Mouse (Mus musculus) intestine, postnatal 0 days (tissue): ENCODE measurements around the gene Pirt. TPM values are rescaled to one million over a fixed set of nuclear protein-coding genes. Genes with fewer than 3 reads are reported as not detected.

Source experiments
- ATAC-seq: fragments of 200-750 bp; cut with Nextera tagmentation; 2 replicates; pipeline ENCODE4 v1.8.0; 2017; ENCODE audit warnings: mild to moderate bottlenecking, moderate TSS enrichment, moderate library complexity
- H3K27ac ChIP-seq: fragments of 300-500 bp; sonication (generic); 2 replicates; pipeline ENCODE4 v1.5.1; 2014; ENCODE audit warnings: mild to moderate bottlenecking, low read depth, low read length, moderate library complexity
- H3K27me3 ChIP-seq: fragments of 300-500 bp; sonication (generic); replicated peaks from 2 replicates; pipeline ENCODE4 v1.6.1; 2014; ENCODE audit warnings: low read length, mixed read lengths; ENCODE audit not compliant: control insufficient read depth, insufficient read depth
- H3K36me3 ChIP-seq: fragments of 300-500 bp; sonication (generic); 2 replicates; pipeline ENCODE4 v1.6.1; 2014; ENCODE audit warnings: mild to moderate bottlenecking, moderate library complexity; ENCODE audit not compliant: control insufficient read depth, insufficient read depth
- H3K4me1 ChIP-seq: fragments of 300-500 bp; sonication (generic); replicated peaks from 2 replicates; pipeline ENCODE4 v1.6.1; 2014; ENCODE audit warnings: antibody characterized with exemption, low read length, mixed read lengths; ENCODE audit not compliant: control insufficient read depth, insufficient read depth
- H3K4me2 ChIP-seq: fragments of 300-500 bp; sonication (generic); replicated peaks from 2 replicates; pipeline ENCODE4 v1.6.1; 2014; ENCODE audit warnings: low read depth, mild to moderate bottlenecking, moderate library complexity
- H3K4me3 ChIP-seq: fragments of 300-500 bp; sonication (generic); 2 replicates; pipeline ENCODE4 v1.5.1; 2014; ENCODE audit warnings: low read depth, low read length
- H3K9ac ChIP-seq: fragments of 300-500 bp; sonication (generic); 2 replicates; pipeline ENCODE4 v1.6.1; 2014; ENCODE audit warnings: mild to moderate bottlenecking, low read depth, low read length
- H3K9me3 ChIP-seq: fragments of 300-500 bp; sonication (generic); 2 replicates; pipeline ENCODE4 v1.6.1; 2016; ENCODE audit warnings: mixed run types; ENCODE audit not compliant: control insufficient read depth
- CTCF ChIP-seq: sonication (generic); IDR thresholded peaks from 2 replicates; pipeline ENCODE4 v1.5.1; 2016; ENCODE audit warnings: low read depth, mild to moderate bottlenecking, control low read depth, antibody characterized with exemption, moderate library complexity
- WGBS: fragments of 180-500 bp; shearing (Covaris S2); extraction: QIAGEN DNeasy Blood & Tissue Kit; methylation state at CpG from one replicate; pipeline ENCODE4 v1.1.7; 2014; 5-methylcytosine and 5-hydroxymethylcytosine counted together
- polyA plus RNA-seq: library from polyadenylated mRNA; unstranded; fragments of >200 nt; fragmentation: Nextera tagmentation; extraction: Ambion mirVana; gene quantifications from 2 replicates; pipeline ENCODE4 v1.2.1, GENCODE M21; 2015

Gene Pirt
- polyA plus RNA-seq, 1 experiment from 2014 or later, result 4.0 TPM

- H3K9me3 ChIP-seq, result no peaks in the 10 kb centered on the region
- ATAC-seq, result no peak
These were observed 13.0 kb upstream of the Pirt start for GRCm38 (mm10) chr11:66898747-66899146.

GRCm38 (mm10) chr11:66899426-66899825 is 12.4 kb upstream of the Pirt start:
- no peak for ATAC-seq
- Histone ChIP-seq H3K4me2 (no peak overlapping the region), H3K36me3 (no peaks in the 10 kb centered on the region), H3K4me3 (no peak overlapping the region), H3K27ac (no peak overlapping the region), H3K9me3 (no peaks in the 10 kb centered on the region), H3K4me1 (no peaks in the 10 kb centered on the region), H3K27me3 (no peaks in the 10 kb centered on the region), H3K9ac (no peak overlapping the region)
- WGBS, result 16% methylated on average over 7 of the region's 7 CpGs
- TF ChIP-seq CTCF, result peak; percentile 88

More at GRCm38 (mm10) chr11:66898747-66899146, 13.0 kb upstream of the Pirt start:
- Histone ChIP-seq H3K4me2 (no peak overlapping the region), H3K27ac (no peak overlapping the region), H3K9ac (no peak overlapping the region), H3K36me3 (no peaks in the 10 kb centered on the region), H3K4me1 (no peaks in the 10 kb centered on the region), H3K27me3 (no peaks in the 10 kb centered on the region), H3K4me3 (no peak overlapping the region)
- 0 out of 2 replicates have a peak, but pooled peaks have one; percentile 21 for TF ChIP-seq CTCF
- WGBS, result 86% methylated on average over 2 of the region's 2 CpGs

DNA sequence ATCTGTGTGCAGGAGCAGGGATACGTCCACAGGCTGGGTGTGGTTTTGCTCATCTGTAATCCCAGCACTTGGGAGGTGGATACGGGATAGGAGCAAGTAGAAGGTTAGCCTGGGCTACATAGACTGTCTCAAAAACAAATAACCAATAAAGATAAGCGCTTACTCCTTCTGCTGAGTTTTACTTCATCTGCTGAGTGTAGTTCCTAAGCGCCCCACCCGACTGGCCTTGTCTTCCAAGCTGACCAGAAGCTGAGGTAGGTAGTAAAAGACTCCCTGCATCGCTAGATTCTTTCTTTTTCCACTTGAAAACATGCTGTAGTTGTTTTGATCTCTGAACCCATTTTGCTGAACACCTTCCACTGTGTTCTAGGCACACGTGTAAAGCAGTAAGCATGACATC is 9.0 kb upstream of the Pirt start:
- Histone ChIP-seq H3K4me1 (no peaks in the 10 kb centered on the region), H3K9ac (no peak overlapping the region), H3K27ac (no peak overlapping the region), H3K27me3 (no peaks in the 10 kb centered on the region), H3K4me2 (no peak overlapping the region), H3K36me3 (no peaks in the 10 kb centered on the region), H3K9me3 (no peaks in the 10 kb centered on the region), H3K4me3 (no peak overlapping the region)
- 82% methylated on average over 7 of the region's 7 CpGs for WGBS
- no peak for ATAC-seq
- no peak for TF ChIP-seq CTCF

- peak; percentile 75 for ATAC-seq
- no peaks in the 10 kb centered on the region for H3K27me3 ChIP-seq
- no peak overlapping the region for H3K4me3 ChIP-seq
- H3K4me2 ChIP-seq, result peak overlapping the region; percentile 32
- no peaks in the 10 kb centered on the region for H3K4me1 ChIP-seq
- 18% methylated on average over 21 of the region's 21 CpGs for WGBS
- peak; percentile 96 for TF ChIP-seq CTCF
- H3K9me3 ChIP-seq, result no peaks in the 10 kb centered on the region
- peak overlapping the region; percentile 22; the same call in 1 of the 2 replicates for H3K9ac ChIP-seq
- no peak overlapping the region for H3K27ac ChIP-seq
- H3K36me3 ChIP-seq, result no peaks in the 10 kb centered on the region
These were observed 6.0 kb upstream of the Pirt start for GRCm38 (mm10) chr11:66905617-66906384.

- TF ChIP-seq CTCF, result no peak
- Histone ChIP-seq H3K4me2 (no peak overlapping the region), H3K27ac (no peak overlapping the region), H3K9ac (no peak overlapping the region), H3K9me3 (no peaks in the 10 kb centered on the region), H3K4me1 (peaks cover 4% of the 10 kb centered on the region; the same call in 1 of the 2 replicates), H3K27me3 (no peaks in the 10 kb centered on the region), H3K36me3 (no peaks in the 10 kb centered on the region), H3K4me3 (no peak overlapping the region)
- 42% methylated on average over 17 of the region's 17 CpGs for WGBS
- ATAC-seq, result peak; percentile 68
These were observed 1.0 kb downstream of the Pirt start for GRCm38 (mm10) chr11:66912531-66913458.

DNA sequence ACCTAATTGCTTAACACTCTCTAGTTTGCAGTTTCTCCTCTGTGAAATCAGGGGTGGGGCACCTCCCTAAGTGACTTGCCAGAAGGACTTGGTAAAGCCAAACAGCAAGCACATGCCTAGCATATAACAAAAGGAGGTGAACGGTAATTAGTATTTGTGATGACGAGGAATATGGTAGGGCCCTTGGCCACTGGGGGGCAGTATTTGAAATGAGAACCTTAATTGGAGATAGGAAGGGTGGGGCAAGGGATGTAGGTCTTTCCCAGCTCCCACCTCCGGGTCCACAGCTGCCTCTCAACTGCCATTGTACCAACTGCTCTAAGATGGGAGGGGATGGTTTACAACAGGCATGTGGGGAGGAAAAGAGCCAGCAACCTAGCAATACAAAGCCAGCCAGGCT is 2.5 kb downstream of the Pirt start:
- H3K27ac ChIP-seq, result no peak overlapping the region

More for the DNA sequence above, 2.5 kb downstream of the Pirt start:
- no peaks in the 10 kb centered on the region for H3K9me3 ChIP-seq
- H3K36me3 ChIP-seq, result no peaks in the 10 kb centered on the region
- peak; percentile 77 for TF ChIP-seq CTCF
- 20% methylated on average over 3 of the region's 3 CpGs for WGBS
- H3K4me1 ChIP-seq, result peaks cover 4% of the 10 kb centered on the region; the same call in 1 of the 2 replicates
- H3K9ac ChIP-seq, result no peak overlapping the region
- H3K4me2 ChIP-seq, result no peak overlapping the region
- H3K27me3 ChIP-seq, result no peaks in the 10 kb centered on the region
- no peak overlapping the region for H3K4me3 ChIP-seq
- peak; percentile 47; the same call in 1 of the 2 replicates for ATAC-seq
